Mouse (Mus musculus): ENCODE data around the gene Zfp341. TPM values are rescaled to one million over a fixed set of nuclear protein-coding genes. Genes with fewer than 3 reads are reported as not detected.

Zfp341 gene
- total and polyA plus RNA-seq, 2 experiments from 2014 or later = 0.40 to 4.4 TPM

GRCm38 (mm10) chr2:154656710-154657485 is 43.8 kb downstream of the Zfp341 start:
- Histone ChIP-seq H3K27me3 (ENCODE audit: control insufficient read depth, insufficient read depth, low read length) (no peaks in the 10 kb centered on the region), H3K36me3 (replicated peaks; ENCODE audit: control insufficient read depth, insufficient read depth, low read length) (0 out of 2 replicates have a peak, but pooled peaks cover 14% of the 10 kb centered on the region), H3K4me1 (ENCODE audit: control insufficient read depth, insufficient read depth) (peaks cover 19% of the 10 kb centered on the region), H3K9me3 (replicated peaks; ENCODE audit: control insufficient read depth, low read length) (no peaks in the 10 kb centered on the region), H3K4me2 (ENCODE audit: low read depth, low read length) (peak overlapping the region; percentile 94), H3K4me3 (ENCODE audit: low read depth, low read length) (peak overlapping the region; percentile 93), H3K9ac (replicated peaks; ENCODE audit: low read depth, low read length) (peak overlapping the region; percentile 95), H3K27ac (ENCODE audit: low read depth) (peak overlapping the region; percentile 94)
- no peak for TF ChIP-seq EP300 (IDR thresholded peaks at IDR 0.05; ENCODE audit: low read depth)
- TF ChIP-seq CTCF (IDR thresholded peaks at IDR 0.05; ENCODE audit: low read depth) = no peak
- DNase-seq (ENCODE audit: low spot score) (peak; percentile 99), ATAC-seq (ENCODE audit: insufficient read depth, low read depth) (peak; percentile 100)
- under 1% methylated on average over 66 of the region's 67 CpGs for WGBS

- ATAC-seq (ENCODE audit: insufficient read depth, low read depth) = peak; percentile 5; the same call in 1 of the 2 replicates
- H3K27ac ChIP-seq (ENCODE audit: low read depth) = peak overlapping the region; percentile 94
- H3K27me3 ChIP-seq (ENCODE audit: control insufficient read depth, insufficient read depth, low read length) = no peaks in the 10 kb centered on the region
- peaks cover 14% of the 10 kb centered on the region; the same call in 1 of the 2 replicates for H3K36me3 ChIP-seq (replicated peaks; ENCODE audit: control insufficient read depth, insufficient read depth, low read length)
- WGBS = 2% methylated on average over 12 of the region's 12 CpGs
- peak overlapping the region; percentile 95 for H3K9ac ChIP-seq (replicated peaks; ENCODE audit: low read depth, low read length)
- H3K4me3 ChIP-seq (ENCODE audit: low read depth, low read length) = peak overlapping the region; percentile 93
- no peaks in the 10 kb centered on the region for H3K9me3 ChIP-seq (replicated peaks; ENCODE audit: control insufficient read depth, low read length)
- H3K4me1 ChIP-seq (ENCODE audit: control insufficient read depth, insufficient read depth) = peaks cover 19% of the 10 kb centered on the region
- TF ChIP-seq CTCF (IDR thresholded peaks at IDR 0.05; ENCODE audit: low read depth) = no peak
- no peak for TF ChIP-seq EP300 (IDR thresholded peaks at IDR 0.05; ENCODE audit: low read depth)
- DNase-seq (ENCODE audit: low spot score) = peak; percentile 80
- H3K4me2 ChIP-seq (ENCODE audit: low read depth, low read length) = peak overlapping the region; percentile 94
Observed at GRCm38 (mm10) chr2:154657486-154658237, 44.6 kb downstream of the Zfp341 start.

GRCm38 (mm10) chr2:154659070-154659469 is 46.0 kb downstream of the Zfp341 start:
- Histone ChIP-seq H3K4me1 (ENCODE audit: control insufficient read depth, insufficient read depth) (peaks cover 19% of the 10 kb centered on the region), H3K36me3 (replicated peaks; ENCODE audit: control insufficient read depth, insufficient read depth, low read length) (peaks cover 14% of the 10 kb centered on the region; the same call in 1 of the 2 replicates), H3K9me3 (replicated peaks; ENCODE audit: control insufficient read depth, low read length) (no peaks in the 10 kb centered on the region), H3K9ac (replicated peaks; ENCODE audit: low read depth, low read length) (peak overlapping the region; percentile 95; the same call in 1 of the 2 replicates), H3K4me3 (ENCODE audit: low read depth, low read length) (peak overlapping the region; percentile 10; the same call in 1 of the 2 replicates), H3K4me2 (ENCODE audit: low read depth, low read length) (peak overlapping the region; percentile 94), H3K27me3 (ENCODE audit: control insufficient read depth, insufficient read depth, low read length) (no peaks in the 10 kb centered on the region), H3K27ac (ENCODE audit: low read depth) (peak overlapping the region; percentile 94)
- DNase-seq (ENCODE audit: low spot score) (no peak), ATAC-seq (ENCODE audit: insufficient read depth, low read depth) (no peak)
- WGBS = 65% methylated on average over 4 of the region's 4 CpGs
- no peak for TF ChIP-seq CTCF (IDR thresholded peaks at IDR 0.05; ENCODE audit: low read depth)
- no peak for TF ChIP-seq EP300 (IDR thresholded peaks at IDR 0.05; ENCODE audit: low read depth)

- H3K36me3 ChIP-seq (replicated peaks; ENCODE audit: control insufficient read depth, insufficient read depth, low read length) = peaks cover 14% of the 10 kb centered on the region; the same call in 1 of the 2 replicates
- peaks cover 19% of the 10 kb centered on the region for H3K4me1 ChIP-seq (ENCODE audit: control insufficient read depth, insufficient read depth)
- H3K4me2 ChIP-seq (ENCODE audit: low read depth, low read length) = peak overlapping the region; percentile 94
- peak overlapping the region; percentile 95; the same call in 1 of the 2 replicates for H3K9ac ChIP-seq (replicated peaks; ENCODE audit: low read depth, low read length)
- no peaks in the 10 kb centered on the region for H3K9me3 ChIP-seq (replicated peaks; ENCODE audit: control insufficient read depth, low read length)
- ATAC-seq (ENCODE audit: insufficient read depth, low read depth) (no peak), DNase-seq (ENCODE audit: low spot score) (no peak)
- H3K27me3 ChIP-seq (ENCODE audit: control insufficient read depth, insufficient read depth, low read length) = no peaks in the 10 kb centered on the region
- peak overlapping the region; percentile 10 for H3K4me3 ChIP-seq (ENCODE audit: low read depth, low read length)
- WGBS = 75% methylated on average over 3 of the region's 5 CpGs
- no peak for TF ChIP-seq EP300 (IDR thresholded peaks at IDR 0.05; ENCODE audit: low read depth)
- peak overlapping the region; percentile 94 for H3K27ac ChIP-seq (ENCODE audit: low read depth)
Observed at GRCm38 (mm10) chr2:154659531-154660074, 46.5 kb downstream of the Zfp341 start.

- ATAC-seq (ENCODE audit: insufficient read depth, low read depth) (no peak), DNase-seq (ENCODE audit: low spot score) (no peak)
- no peaks in the 10 kb centered on the region for H3K27me3 ChIP-seq (ENCODE audit: control insufficient read depth, insufficient read depth, low read length)
- no peak overlapping the region for H3K9ac ChIP-seq (replicated peaks; ENCODE audit: low read depth, low read length)
- WGBS = 68% methylated on average over 7 of the region's 7 CpGs
- no peak overlapping the region for H3K27ac ChIP-seq (ENCODE audit: low read depth)
- H3K4me1 ChIP-seq (ENCODE audit: control insufficient read depth, insufficient read depth) = peaks cover 3% of the 10 kb centered on the region; the same call in 1 of the 2 replicates
- no peak overlapping the region for H3K4me3 ChIP-seq (ENCODE audit: low read depth, low read length)
- TF ChIP-seq CTCF (IDR thresholded peaks at IDR 0.05; ENCODE audit: low read depth) = no peak
- no peak for TF ChIP-seq EP300 (IDR thresholded peaks at IDR 0.05; ENCODE audit: low read depth)
- H3K4me2 ChIP-seq (ENCODE audit: low read depth, low read length) = no peak overlapping the region
- no peaks in the 10 kb centered on the region for H3K9me3 ChIP-seq (replicated peaks; ENCODE audit: control insufficient read depth, low read length)
- no peaks in the 10 kb centered on the region for H3K36me3 ChIP-seq (replicated peaks; ENCODE audit: control insufficient read depth, insufficient read depth, low read length)
Observed at GRCm38 (mm10) chr2:154668680-154669079, 55.6 kb downstream of the Zfp341 start.
